Mouse (Mus musculus) E14TG2a.4 (cell line): ENCODE measurements around the gene Uqcrc1.

Experiments used
- CTCF ChIP-seq: conservative IDR thresholded peaks from 2 replicates; pipeline ENCODE4 v1.5.1; 2014; ENCODE audit warnings: low read length
- NANOG ChIP-seq: IDR thresholded peaks from 2 replicates; pipeline ENCODE4 v1.6.1; 2014; ENCODE audit warnings: borderline replicate concordance, low read length, mixed read lengths
- POU5F1 ChIP-seq: IDR thresholded peaks from 2 replicates; pipeline ENCODE4 v1.6.1; 2014; ENCODE audit warnings: low read length, borderline replicate concordance

- no peak for TF ChIP-seq CTCF
- no peak for TF ChIP-seq POU5F1
- TF ChIP-seq NANOG, result no peak
Observed at GRCm38 (mm10) chr9:108955846-108956245, 19.4 kb downstream of the Uqcrc1 start.
